Mouse (Mus musculus) embryonic facial prominence, embryonic 11.5 days (tissue): ENCODE results near the gene Spint5. TPM values are rescaled to one million over a fixed set of nuclear protein-coding genes. Genes with fewer than 3 reads are reported as not detected.

Source experiments
- ATAC-seq: fragments of 200-750 bp; cut with Nextera tagmentation; replicated peaks from 2 replicates; pipeline ENCODE4 v1.8.0; 2017; ENCODE audit warnings: low read depth; ENCODE audit not compliant: insufficient number of reproducible peaks, low FRiP score, low TSS enrichment
- DNase-seq: peaks from one replicate; pipeline ENCODE4 v3.0.0-alpha.2; 2015; ENCODE audit warnings: low spot score
- H3K27ac ChIP-seq: fragments of 300-500 bp; sonication (generic); replicated peaks from 2 replicates; pipeline ENCODE4 v1.5.1; 2014; ENCODE audit warnings: mild to moderate bottlenecking, low read depth, low read length, control low read depth
- H3K27me3 ChIP-seq: fragments of 300-500 bp; sonication (generic); 2 replicates; pipeline ENCODE4 v1.6.1; 2014; ENCODE audit warnings: mild to moderate bottlenecking, low read length, moderate library complexity, mixed read lengths; ENCODE audit not compliant: control insufficient read depth, insufficient read depth
- H3K36me3 ChIP-seq: fragments of 300-500 bp; sonication (generic); replicated peaks from 2 replicates; pipeline ENCODE4 v1.6.1; 2014; ENCODE audit warnings: low read depth, mild to moderate bottlenecking, low read length, moderate library complexity, mixed read lengths; ENCODE audit not compliant: control insufficient read depth, insufficient read depth
- H3K4me1 ChIP-seq: fragments of 300-500 bp; sonication (generic); 2 replicates; pipeline ENCODE4 v1.6.1; 2014; ENCODE audit warnings: low read length, mixed read lengths; ENCODE audit not compliant: control insufficient read depth, insufficient read depth
- H3K4me2 ChIP-seq: fragments of 300-500 bp; sonication (generic); 2 replicates; pipeline ENCODE4 v1.6.1; 2014; ENCODE audit warnings: low read depth, mild to moderate bottlenecking, control low read depth, low read length, moderate library complexity
- H3K4me3 ChIP-seq: fragments of 300-500 bp; sonication (generic); 2 replicates; pipeline ENCODE4 v1.5.1; 2014; ENCODE audit warnings: low read depth, low read length, control low read depth
- H3K9ac ChIP-seq: fragments of 300-500 bp; sonication (generic); replicated peaks from 2 replicates; pipeline ENCODE4 v1.6.1; 2014; ENCODE audit warnings: mild to moderate bottlenecking, control low read depth, low read length
- H3K9me3 ChIP-seq: fragments of 300-500 bp; sonication (generic); replicated peaks from 2 replicates; pipeline ENCODE4 v1.6.1; 2016; ENCODE audit warnings: mild to moderate bottlenecking, low read length, inconsistent platforms, mixed read lengths; ENCODE audit not compliant: control insufficient read depth
- WGBS: fragments of 180-500 bp; shearing (Covaris S2); extraction: QIAGEN DNeasy Blood & Tissue Kit; methylation state at CpG from one replicate; pipeline ENCODE4 v1.1.7; 2014; 5-methylcytosine and 5-hydroxymethylcytosine counted together
- polyA plus RNA-seq: library from polyadenylated mRNA; unstranded; fragments of >200 nt; fragmentation: Nextera tagmentation; extraction: Ambion mirVana; gene quantifications from 2 replicates; pipeline ENCODE4 v1.2.1, GENCODE M21; 2014

Spint5 gene
- polyA plus RNA-seq, 1 experiment from 2014 or later: not detected

DNA sequence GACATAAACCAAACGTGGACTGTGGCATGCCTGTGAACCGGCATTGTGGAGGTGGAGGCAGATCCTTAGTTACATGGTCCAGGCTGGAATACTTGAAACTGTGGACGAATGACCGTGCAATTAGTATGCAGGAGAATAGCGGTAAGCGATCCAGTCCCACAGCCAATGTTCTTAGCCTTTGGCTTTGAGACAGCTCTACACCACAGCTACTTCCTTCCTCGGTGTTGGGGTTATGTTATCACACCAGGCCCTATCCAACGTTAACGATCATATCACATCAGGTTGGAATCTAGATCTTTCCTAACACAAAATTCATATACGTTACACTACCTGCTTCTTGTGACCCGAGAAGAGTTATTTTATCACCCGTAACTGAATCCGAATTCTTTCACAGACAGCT lies 29.9 kb downstream of the Spint5 start:
- peak overlapping the region; percentile 85; the same call in 1 of the 2 replicates for H3K4me3 ChIP-seq
- H3K9me3 ChIP-seq: no peaks in the 10 kb centered on the region
- H3K27me3 ChIP-seq: no peaks in the 10 kb centered on the region
- no peak for DNase-seq
- 75% methylated on average over 13 of the region's 13 CpGs for WGBS
- peak overlapping the region; percentile 69 for H3K4me2 ChIP-seq
- H3K9ac ChIP-seq: no peak overlapping the region; the same call in 1 of the 2 replicates
- no peak for ATAC-seq
- H3K27ac ChIP-seq: no peak overlapping the region
- no peaks in the 10 kb centered on the region for H3K36me3 ChIP-seq
- H3K4me1 ChIP-seq: no peaks in the 10 kb centered on the region

DNA sequence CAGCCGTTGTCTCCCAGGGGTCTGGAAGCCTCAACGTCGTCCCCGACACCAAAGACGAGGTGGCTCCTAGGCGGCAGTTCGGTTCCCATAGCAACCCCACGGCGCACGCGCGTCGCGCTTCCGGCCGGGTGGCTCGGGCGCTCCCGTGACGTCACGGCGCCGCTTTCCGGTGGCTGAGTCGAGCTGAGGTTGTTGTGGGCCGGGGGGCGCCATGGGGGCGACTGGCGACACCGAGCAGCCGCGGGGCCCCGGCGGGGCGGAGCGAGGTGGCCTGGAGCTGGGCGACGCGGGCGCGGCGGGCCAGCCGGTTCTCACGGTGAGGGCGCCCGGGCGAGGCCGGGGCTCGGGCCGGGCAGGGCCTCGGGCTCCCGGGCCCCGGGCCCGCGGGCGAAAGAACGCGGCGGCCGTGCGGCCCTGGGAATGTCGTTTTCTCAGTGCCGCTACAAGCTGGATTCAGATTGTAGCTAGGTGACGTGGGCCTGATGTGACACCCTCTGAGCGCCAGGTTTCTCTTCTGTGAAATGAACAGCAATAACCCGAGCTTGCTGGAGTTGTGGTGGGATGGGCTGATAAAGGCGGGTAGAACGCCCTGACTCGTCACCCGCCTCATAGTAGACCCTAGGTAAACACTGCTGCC lies 30.9 kb downstream of the Spint5 start, which contains the start of the genes Wfdc3 and Dnttip1:
Wfdc3 (minus strand) TSS at position 89 of the 637 bp plus-strand sequence.
Dnttip1 (plus strand) TSS at position 141 of the 637 bp plus-strand sequence.
- no peaks in the 10 kb centered on the region; the same call in 1 of the 2 replicates for H3K36me3 ChIP-seq
- H3K9ac ChIP-seq: peak within 1 kb of the TSS; percentile 84
- ATAC-seq: peak; percentile 88
- peak within 1 kb of the TSS; percentile 85 for H3K4me3 ChIP-seq
- H3K27me3 ChIP-seq: no peaks in the 10 kb centered on the region
- no peaks in the 10 kb centered on the region for H3K9me3 ChIP-seq
- peak within 1 kb of the TSS; percentile 69 for H3K4me2 ChIP-seq
- under 1% methylated on average over 46 of the region's 70 CpGs for WGBS
- peak; percentile 94 for DNase-seq
- H3K4me1 ChIP-seq: no peaks in the 10 kb centered on the region
- H3K27ac ChIP-seq: no peak within 1 kb of the TSS

DNA sequence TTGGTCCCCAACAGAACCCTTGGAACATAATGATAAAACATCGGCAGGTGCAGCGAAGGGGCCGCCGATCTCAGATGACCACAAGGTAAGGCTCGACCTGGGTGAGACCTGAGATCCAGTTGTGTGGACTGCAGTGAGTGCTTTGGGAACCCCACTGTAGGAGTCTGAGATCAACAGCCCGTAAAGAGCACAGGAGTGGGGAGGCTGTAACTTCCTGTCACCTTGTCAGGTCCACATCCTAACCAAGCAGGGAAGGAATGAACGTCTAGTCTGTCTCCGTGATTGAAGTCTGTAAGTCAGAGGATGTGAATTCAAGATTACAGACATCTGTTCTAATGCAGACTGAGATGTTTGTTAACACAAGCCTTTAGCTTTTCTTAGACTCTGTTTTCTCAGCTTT lies 31.6 kb downstream of the Spint5 start:
- DNase-seq: no peak
- 54% methylated on average over 8 of the region's 8 CpGs for WGBS
- Histone ChIP-seq H3K27me3 (no peaks in the 10 kb centered on the region), H3K4me2 (peak overlapping the region; percentile 69), H3K36me3 (no peaks in the 10 kb centered on the region; the same call in 1 of the 2 replicates), H3K9me3 (no peaks in the 10 kb centered on the region), H3K4me3 (peak overlapping the region; percentile 85), H3K27ac (no peak overlapping the region), H3K4me1 (no peaks in the 10 kb centered on the region), H3K9ac (peak overlapping the region; percentile 84)
- no peak for ATAC-seq

GRCm38 (mm10) chr2:164748191-164748590 lies 33.1 kb downstream of the Spint5 start:
- no peaks in the 10 kb centered on the region for H3K9me3 ChIP-seq
- whole genome bisulfite sequencing: 94% methylated on average over 4 of the region's 4 CpGs
- no peaks in the 10 kb centered on the region for H3K4me1 ChIP-seq
- H3K27ac ChIP-seq: no peak overlapping the region
- H3K27me3 ChIP-seq: no peaks in the 10 kb centered on the region
- no peak for DNase-seq
- no peak overlapping the region for H3K9ac ChIP-seq
- H3K36me3 ChIP-seq: no peaks in the 10 kb centered on the region; the same call in none of the 2 replicates
- no peak overlapping the region for H3K4me2 ChIP-seq
- no peak for ATAC-seq
- H3K4me3 ChIP-seq: no peak overlapping the region

GRCm38 (mm10) chr2:164748991-164749390 lies 33.9 kb downstream of the Spint5 start:
- Histone ChIP-seq H3K9me3 (no peaks in the 10 kb centered on the region), H3K9ac (no peak overlapping the region), H3K36me3 (peaks cover under 1% of the 10 kb centered on the region), H3K4me1 (no peaks in the 10 kb centered on the region), H3K4me2 (no peak overlapping the region), H3K27ac (no peak overlapping the region), H3K27me3 (no peaks in the 10 kb centered on the region), H3K4me3 (no peak overlapping the region)
- WGBS: 89% methylated on average over 6 of the region's 6 CpGs
- DNase-seq (no peak), ATAC-seq (no peak)

- no peak for DNase-seq
- H3K4me1 ChIP-seq: no peaks in the 10 kb centered on the region
- H3K27me3 ChIP-seq: no peaks in the 10 kb centered on the region
- H3K36me3 ChIP-seq: peaks cover 6% of the 10 kb centered on the region
- H3K27ac ChIP-seq: no peak overlapping the region
- H3K9ac ChIP-seq: no peak overlapping the region
- no peak overlapping the region for H3K4me3 ChIP-seq
- no peaks in the 10 kb centered on the region for H3K9me3 ChIP-seq
- ATAC-seq: no peak
- 82% methylated on average over 2 of the region's 2 CpGs for WGBS
- no peak overlapping the region for H3K4me2 ChIP-seq
Observed at GRCm38 (mm10) chr2:164752454-164752853, 37.3 kb downstream of the Spint5 start.

DNA sequence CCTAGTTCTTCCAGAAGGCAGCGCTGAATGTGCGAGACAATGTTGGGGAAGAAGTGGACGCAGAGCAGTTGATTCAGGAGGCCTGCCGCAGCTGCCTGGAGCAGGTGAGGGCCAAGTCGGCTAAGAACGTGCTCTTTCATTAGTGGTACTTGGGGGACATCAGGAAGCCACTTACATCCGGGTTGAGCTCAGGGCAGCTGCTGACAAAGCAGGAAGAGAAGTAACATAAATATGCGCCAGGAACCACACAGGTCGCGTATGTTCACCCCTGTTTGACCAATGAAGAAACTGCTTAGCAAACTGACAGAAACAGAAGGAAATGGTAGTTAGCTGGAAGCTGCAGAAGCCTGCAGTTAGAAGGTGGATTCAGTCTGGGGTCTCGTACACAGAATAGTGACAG lies 39.0 kb downstream of the Spint5 start:
- H3K4me1 ChIP-seq: no peaks in the 10 kb centered on the region
- WGBS: 88% methylated on average over 11 of the region's 11 CpGs
- no peak overlapping the region for H3K9ac ChIP-seq
- H3K9me3 ChIP-seq: no peaks in the 10 kb centered on the region
- H3K27me3 ChIP-seq: no peaks in the 10 kb centered on the region
- H3K36me3 ChIP-seq: peaks cover 15% of the 10 kb centered on the region
- no peak overlapping the region for H3K4me3 ChIP-seq
- H3K27ac ChIP-seq: no peak overlapping the region
- no peak overlapping the region for H3K4me2 ChIP-seq
- DNase-seq (no peak), ATAC-seq (no peak)

- no peak overlapping the region for H3K4me2 ChIP-seq
- H3K27me3 ChIP-seq: no peaks in the 10 kb centered on the region
- H3K27ac ChIP-seq: no peak overlapping the region
- DNase-seq (no peak), ATAC-seq (no peak)
- H3K9ac ChIP-seq: no peak overlapping the region
- no peaks in the 10 kb centered on the region for H3K9me3 ChIP-seq
- 93% methylated on average over 2 of the region's 2 CpGs for WGBS
- H3K4me1 ChIP-seq: no peaks in the 10 kb centered on the region
- peaks cover 15% of the 10 kb centered on the region for H3K36me3 ChIP-seq
- H3K4me3 ChIP-seq: no peak overlapping the region
Observed at GRCm38 (mm10) chr2:164754800-164755199, 39.7 kb downstream of the Spint5 start.
